Mouse (Mus musculus) lung, adult 18-20 months (tissue): ENCODE measurements at regions not wholly inside any gene's neighbourhood (a gene's known extent, or its start where the extent isn't known, plus 50 kb on each side); places are given as distances from the start of the nearest gene placed in this dataset.

Source experiments
- DNase-seq, 2 experiments: peaks; one replicate each; pipeline ENCODE4 v3.0.0; 2022; ENCODE audit warnings: mixed read lengths in 2 of 2

DNA sequence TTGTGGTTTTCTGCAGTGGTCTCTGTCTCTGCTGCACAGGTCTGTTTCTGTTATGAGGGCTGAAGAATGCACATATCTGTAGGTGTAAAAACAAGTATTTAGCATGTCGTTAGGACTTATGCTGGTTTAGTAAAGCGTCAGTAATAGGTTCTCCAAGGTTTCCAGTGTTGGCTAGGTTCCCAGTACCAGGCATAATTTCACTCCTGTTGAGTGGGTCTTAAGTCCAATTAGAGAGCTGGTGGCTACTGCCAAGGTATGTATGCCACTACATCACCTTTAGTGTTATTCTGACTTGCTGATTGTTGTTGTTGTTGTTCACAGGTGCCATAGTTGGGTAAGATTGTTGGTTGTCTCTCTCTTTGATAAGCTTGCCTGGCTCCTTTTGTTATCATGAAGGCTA lies 302.3 kb upstream of the Pard3b start:
- no peak for DNase-seq

DNA sequence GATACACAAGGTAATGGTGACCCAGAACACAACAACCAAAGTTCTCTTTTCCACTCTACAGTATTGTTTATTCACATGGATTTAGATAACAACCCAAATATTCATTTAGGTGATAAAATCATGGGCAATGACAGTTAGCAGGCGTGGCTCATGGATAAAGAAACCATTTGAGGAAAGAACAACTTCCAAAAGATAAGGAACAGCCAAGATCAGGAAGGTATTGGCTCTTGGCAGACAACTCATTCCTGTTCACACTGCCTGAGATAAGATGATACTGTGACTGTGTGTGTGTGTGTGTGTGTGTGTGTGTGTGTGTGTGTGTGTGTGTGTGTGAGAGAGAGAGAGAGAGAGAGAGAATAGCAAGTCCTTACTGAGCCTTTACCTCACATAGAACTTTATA lies 285.7 kb upstream of the Pard3b start:
- DNase-seq, result no peak

DNA sequence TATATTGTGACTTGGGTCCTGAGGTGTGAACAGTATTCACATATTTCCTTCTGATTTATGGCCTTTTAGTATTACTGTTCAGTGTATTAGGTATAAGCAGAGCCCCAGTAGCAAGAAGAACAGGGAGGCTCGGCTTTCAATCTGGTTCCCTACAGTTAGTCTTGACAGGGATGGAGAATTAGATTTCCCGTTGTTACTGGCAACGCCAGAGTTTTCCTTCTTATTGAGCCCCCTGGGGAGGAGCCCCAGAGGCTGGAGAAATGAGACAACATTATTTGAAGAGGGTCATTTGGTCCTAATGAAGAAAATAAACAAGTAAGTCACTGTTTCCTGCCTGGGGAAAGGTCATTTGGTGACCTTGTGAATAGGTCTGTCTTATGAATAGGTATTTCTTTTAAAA lies 285.1 kb upstream of the Pard3b start:
- no peak for DNase-seq

DNA sequence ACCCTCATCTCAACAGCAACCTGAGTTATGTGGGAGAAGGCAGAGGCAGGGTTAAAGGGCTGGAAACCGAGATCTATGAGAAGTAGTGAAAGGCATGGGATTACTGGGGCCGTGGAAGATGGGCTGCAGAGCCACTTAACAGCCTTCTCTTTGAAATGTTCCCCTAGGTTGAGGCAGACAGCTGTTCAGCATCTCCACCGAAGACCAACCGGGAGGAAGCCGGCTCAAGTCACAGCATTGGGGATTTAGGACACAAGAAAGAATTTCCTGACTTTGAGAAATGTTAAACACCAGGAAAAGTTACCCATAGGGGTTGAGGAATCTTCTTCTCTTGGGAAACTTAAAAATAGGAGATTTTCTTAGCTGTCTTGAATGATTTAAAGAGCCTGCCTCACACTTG lies 283.4 kb upstream of the Pard3b start:
- DNase-seq, result no peak

DNA sequence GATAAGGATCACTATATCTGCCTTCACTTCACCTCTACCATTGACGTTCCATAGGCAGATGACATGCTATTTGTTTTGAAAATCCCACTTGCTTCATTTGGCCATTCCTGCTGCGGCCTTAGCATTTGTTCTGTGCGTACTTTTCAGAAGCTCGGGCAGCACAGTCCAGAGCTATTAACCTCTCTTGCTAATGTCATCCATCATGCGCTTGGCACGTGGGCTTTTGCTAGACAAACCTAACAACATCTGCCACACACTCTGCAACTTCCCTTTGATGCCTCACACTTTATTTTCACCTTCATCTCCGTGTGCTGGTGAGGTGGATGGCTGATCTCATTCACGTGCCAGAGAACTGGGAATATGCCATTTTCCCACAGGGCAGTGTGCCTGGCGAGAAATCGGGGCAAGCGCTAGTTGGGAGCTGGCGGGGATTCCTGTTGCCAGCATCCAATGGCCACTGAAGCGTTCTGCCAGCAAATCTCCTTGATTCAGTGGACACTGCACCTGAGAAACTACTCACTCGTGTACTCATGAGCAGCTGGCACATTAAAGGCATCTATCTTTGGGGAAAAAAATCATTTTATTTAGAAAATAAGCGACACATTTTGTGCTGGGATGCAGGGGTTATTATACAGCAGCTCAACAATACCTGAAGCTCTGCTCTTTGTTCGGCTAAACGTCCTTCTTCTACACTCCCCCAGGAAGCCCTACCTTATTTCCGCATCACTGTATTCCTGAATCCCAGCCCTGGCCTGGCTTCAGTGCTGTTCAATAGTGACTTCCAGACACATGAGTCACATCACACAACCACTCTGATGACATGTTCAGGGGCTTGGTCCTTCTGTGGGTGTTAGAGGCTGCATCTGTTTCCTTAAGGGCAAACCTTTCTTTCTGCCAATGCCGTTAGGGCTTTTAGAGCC lies 279.4 kb upstream of the Pard3b start:
- no peak for DNase-seq

DNA sequence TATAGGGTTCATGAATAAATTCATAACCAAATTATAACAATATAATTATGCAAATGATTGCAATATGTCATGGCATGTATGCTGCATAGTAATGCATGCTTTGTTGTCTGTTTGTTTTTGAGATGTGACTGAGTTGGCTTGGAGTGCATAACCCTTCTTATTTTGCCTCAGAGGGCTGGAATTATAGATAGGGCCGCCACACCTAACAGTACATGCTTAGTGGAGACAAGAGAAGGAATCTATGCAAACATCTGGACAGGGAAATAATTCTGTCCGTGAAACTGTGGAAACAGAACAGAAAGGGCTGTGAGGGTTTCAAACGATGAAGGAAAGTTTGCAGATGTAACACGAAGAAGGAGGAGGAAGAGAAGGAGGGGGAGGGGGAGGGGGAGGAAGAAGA lies 266.0 kb upstream of the Pard3b start:
- no peak for DNase-seq

DNA sequence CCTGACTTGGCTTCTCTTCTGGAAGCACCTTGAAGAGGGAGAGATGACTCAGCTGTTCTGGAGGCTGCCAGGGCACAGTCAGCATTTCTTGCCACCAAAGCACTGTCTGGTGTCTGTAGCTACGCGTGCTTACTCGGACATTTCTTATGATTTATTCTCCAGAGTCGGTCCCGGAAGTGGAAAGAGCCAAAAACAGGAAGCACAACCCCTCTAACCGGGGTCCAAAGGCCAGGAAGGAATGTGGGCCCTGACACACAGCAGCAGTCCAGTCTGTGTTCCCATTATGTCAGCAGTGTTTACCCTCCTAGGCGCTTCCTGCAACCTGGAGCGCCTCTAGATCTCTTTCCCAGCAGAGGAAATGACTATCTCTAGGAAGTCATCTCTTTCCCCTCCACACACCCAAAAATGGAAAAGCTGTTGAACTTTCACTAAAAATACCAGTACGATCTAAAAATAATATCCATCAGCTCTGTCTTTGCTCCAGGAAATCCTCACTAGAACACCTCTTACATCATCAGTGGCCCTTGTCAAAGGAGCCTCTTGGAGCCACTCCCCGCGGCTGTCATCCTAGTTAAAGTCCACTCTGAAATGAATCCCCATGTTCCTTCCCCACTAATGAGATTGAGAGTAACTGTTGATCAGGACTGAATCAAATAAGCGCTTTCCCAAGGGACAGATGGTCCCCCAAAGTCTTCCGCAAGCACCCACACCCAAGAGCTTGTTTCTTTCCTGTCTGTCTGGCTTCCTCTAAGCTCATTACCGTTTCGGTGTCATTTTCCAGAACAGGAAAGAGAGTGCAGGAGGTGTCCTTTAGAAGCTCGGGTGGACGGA lies 264.7 kb upstream of the Pard3b start:
- peak; percentile 7 to 21 for DNase-seq

DNA sequence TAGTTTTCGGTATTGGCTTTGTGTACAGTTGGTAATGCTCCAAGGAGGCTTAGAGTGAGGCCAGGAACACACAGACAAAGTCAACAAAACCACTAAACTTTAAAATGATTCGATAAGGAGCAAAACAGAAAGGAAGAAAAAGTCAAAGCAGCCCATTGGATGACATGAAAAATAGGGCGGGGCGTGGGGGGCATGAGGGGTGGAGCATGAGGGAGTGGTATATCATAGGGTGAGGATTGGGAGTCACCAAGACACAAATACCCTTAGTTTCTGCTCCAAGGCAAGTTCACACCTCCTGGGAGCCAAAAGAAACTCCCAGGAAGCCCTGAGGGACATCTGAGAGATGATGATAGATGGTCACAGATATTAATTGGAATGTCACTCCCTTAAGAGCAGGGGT lies 262.2 kb upstream of the Pard3b start:
- DNase-seq, result peak in 1 of 2 experiments; percentile 8

DNA sequence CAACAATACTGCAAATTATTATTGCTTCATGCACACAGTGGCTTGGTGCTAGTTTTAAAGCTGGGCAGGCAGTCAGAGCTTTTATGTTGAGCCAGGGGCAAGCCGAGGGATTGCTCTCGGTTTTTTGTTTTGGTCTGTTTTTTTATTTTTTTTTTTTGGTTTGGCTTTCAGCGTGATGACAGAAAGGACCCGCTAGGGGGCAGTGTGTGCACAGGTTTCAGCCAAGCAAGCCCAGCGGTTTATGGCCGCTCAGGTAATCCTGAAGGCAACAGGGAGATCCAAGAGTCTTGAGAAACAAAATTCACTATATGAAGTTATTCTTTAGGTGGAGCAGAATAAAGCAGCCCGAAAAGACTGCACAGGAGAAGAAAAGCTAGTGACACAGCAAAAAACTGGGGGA lies 261.6 kb upstream of the Pard3b start:
- peak; percentile 41 to 55 for DNase-seq

DNA sequence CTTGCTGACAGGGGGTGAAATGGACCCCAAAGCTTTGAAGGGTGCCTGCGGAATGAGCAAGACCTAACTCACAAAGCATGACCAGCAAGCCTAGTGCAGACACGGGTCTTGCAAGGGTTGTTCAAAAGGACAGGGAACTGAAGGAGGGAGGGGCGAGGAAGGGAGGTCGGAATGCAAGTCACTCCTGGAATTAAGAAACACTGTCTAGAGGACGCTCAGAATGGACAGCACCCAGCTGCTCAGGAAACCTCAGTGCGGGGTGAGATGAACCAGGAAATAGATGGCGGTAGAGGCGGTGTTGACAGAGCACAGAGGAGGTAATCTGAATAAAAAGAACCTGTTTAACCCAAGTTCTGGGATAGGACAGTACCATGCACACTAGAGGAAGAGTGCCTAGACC lies 260.4 kb upstream of the Pard3b start:
- peak in 1 of 2 experiments; percentile 12 for DNase-seq

DNA sequence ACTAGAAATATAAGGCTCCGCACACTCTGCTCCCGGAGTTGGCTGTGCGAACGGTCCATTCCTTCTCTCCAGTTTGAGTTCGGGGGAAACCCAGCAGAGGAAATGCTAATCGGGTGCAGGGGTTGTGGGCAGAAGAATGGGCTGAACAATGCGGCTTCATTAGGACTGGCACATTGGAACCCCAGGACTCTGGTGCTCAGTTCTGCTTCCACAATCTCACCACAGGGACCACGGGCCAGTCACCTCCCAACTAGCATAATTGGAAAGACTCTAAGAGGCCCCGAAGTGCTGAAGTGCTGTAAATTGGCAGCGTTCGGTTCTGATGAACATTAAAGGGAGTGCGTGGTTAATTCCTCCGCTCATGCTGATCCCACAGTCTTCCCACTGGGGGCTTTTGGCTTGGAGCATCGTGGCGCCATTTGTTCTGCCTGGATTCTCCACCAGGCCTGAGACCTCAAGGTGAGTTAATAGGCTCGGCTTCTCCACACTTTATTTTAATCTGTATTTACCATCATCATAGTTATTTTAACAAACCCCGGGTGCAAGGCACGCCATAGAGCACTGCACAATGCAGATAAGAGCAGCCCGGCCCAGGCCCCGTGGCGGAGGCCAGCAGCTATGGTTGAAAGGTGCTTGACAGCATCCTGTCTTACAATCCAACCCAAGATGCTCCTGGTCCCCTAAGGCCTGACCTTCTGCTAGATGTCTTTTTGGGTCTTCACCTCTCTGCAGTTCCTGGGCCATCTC lies 258.7 kb upstream of the Pard3b start:
- DNase-seq, result no peak

DNA sequence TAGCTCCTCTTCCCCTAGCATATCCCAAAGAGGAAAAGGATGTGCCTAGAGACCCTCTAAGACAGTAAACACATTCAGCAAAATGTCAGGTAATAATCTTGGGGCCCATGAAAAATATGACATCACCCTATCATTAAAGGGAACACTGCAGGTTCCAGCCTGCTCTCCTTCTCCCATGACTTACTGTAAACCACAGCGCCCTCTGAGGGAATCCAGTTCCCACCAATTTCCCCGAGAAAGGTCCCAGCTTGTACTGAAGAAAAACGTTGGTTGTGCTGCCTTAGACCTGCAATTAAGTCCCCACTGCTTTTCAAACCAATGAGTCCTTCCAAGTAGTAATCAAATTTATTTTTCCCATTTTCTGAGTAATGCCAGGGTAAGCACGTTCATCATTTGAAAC lies 251.0 kb upstream of the Pard3b start:
- DNase-seq, result no peak

DNA sequence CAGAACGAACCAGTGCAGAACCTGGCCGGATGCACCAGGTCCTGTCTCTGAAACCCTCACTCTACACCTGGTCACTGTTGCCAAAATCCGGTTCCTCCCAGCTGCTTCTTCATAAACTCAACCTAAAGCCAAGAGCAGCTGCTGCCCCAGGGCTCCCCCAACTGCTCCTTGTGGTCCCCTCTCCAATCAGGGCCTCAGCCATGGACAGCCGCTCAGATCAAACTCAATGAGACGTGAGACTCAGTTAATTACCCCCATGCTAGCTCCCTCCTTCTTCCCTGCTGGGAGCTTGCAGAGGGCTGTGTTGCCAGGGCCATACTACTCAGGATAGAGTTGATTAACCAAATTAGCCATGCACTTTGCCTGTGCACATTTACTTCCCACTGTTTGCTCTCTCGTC lies 240.8 kb upstream of the Pard3b start:
- no peak for DNase-seq

DNA sequence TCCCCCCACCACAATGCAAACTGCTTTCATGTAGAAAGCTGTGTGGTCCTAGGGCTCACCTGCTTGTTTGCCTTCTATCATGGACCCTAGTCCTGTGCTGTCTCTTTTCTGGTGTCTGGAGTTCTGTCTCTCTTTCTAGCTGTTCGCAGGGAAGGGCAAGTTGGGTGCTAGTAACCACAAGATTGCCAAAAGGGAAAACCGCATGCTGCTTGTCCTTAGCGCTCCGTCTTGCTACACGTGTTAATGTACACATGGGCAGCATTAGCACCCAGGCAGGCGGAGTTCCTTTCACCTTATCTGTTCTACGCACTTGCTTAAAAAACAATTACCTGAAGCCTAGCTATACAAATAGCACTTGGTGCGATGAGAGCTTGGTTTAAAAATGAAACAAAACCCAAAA lies 236.3 kb upstream of the Pard3b start:
- no peak for DNase-seq

DNA sequence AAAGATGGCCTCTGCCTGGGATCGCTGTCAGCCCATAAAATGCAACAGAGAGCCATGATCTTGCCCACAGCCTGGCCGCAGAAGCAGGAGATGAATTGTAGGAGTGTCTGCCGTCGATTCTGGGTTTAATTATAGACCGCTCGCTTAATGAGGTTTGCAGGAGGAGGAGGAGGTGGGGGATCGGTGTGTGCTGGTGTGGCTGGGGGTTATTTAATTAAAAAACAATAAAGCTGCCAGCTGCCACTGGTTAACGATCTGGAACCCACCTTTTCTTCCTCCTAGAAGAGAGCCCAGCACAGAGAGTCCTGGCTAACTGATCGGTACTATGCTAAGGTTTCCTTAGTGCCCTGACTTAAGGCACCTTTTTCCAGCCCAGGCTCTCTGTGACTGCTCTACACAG lies 231.4 kb upstream of the Pard3b start:
- DNase-seq, result no peak

DNA sequence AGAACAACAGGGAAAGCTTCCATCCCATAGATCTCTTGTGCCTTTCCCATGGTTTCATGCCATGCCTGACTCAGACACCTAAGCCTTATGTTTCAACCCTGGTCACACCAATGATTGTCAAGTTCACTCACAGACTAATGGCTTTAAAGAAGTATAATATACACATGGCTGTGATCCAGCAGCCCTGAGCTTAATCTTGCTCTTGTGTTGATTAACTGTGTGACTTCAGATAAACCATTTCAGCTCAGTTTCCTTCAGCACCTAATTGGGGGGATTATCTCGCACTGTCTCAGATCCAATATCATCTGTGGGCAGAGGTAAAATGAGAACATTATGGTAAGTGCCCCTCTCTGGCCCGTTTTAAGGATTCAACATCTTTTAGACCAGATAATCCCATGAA lies 223.9 kb upstream of the Pard3b start:
- no peak for DNase-seq

DNA sequence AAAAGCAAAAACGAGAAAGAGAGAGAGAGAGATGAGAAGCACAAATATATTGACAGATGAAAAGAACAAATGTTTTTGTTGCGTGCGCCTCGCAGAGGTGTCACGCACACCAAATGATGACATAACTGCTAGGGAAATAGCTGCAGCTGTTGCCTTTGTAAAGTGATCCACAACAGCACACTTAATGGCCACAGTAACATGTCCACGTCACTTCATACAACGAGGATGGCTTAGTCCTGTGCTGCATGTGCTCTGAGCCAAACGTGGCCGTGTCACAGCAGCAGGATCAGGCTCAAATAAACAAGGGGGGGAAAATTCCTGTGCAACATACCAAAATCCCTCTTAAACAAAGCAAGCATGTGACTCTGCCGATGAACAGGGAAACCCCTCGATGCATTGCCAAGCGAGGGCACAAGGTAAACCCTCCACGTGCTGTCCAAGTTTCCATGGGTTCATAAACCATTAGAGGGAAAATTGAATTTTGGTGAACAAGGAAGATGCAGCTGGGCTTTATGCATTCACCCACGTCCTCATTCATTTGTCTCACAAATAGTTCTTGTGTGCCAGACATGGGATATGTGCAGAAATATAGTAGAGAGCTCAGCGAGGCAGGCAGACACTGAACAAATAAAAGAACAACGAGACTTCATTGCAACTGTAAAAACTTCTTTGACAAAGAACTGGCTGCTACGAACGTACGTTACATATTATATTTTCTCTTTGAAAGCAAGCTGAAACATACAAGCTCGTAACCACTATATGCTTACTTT lies 223.0 kb upstream of the Pard3b start:
- DNase-seq, result no peak

DNA sequence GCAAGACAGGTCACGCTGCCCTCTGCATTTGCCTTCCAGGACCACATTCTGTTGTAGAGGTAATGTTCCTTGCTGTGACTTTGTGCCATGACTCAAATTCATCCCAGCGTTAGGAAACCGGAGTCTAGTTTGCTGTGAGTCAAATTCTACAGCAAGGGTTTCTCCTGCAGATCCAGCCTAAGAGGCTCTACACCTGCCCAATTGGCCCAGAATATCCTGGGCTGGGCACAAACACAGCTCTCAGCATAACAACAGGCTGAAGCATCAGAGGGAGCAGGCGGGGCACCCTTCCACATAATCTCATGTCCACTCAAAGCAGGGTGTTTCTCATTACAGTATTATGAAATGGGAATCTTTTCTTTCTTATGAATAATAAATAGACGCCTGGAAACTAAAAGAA lies 220.2 kb upstream of the Pard3b start:
- DNase-seq, result no peak

DNA sequence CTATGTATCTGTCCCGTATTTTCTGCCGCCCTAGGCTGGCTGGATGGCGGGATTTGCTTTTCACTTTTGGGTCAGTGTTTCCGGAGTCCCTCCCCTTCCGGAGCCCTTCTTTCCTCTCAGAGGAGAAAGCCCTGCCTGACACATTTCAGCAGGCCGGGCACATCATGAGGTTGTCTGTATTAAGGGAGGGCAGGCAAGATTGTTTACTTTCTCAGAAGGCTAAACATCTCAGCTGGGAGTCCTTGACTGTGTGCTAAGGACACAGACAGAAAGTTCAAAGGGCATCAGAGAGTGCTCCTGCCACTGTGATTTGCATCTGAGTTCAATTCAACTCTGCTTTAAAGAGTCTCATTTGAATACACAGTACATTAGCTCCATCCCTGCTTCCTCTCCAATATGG lies 218.8 kb upstream of the Pard3b start:
- no peak for DNase-seq

DNA sequence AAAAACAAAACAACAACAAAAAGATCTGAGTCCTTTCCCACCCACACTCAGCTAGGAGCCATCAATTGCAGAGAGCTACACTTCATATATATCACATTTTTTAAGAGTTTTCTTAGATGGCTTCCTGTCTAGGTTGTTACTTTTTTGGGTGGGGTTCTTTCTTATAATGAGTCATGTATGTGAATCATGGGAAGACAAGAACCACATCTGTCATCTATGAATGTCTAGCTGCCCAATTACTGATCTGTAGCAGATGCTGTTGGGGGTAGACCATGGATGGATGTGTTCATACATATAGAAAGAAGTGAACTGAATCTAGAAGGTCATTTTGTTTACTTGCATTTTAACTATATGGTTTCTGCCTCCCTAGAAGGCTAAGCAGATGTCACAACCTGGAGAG lies 215.4 kb upstream of the Pard3b start:
- DNase-seq, result no peak

DNA sequence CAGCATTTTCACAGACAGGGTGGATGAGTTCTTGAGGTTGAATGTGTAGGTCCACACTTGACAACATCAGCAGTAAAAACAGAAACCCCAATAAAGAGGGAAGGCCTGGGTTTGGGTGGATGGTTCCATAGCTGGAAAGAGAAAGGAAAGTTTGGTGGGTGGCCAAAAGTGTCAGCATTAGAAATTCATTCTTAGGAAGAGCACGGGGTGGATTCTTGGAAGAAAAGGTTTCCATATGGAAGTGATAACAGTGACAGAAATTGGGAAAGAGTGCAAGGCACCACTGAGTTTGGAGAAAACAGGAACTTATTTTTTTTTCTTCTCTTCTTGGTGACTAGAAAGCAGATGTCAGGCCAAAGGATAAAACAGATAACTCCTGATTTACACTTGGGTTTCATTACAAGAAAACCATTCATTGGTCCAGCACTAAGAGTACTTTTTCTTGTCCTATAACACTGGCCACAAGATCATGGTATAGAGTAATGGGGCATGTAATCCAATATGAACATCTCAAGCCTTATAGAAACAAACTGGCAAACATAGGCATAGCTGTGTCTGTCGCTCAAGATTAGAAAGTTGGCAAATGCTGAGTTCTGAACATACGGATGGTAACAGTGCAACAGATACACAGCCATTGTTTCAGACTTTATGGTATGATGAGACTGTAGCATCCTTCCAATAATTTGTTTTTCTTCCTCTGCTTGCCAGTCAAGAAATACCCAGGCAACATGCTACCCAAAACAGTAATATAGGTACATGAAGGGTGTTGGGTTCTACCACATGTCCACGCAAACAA lies 209.7 kb upstream of the Pard3b start:
- DNase-seq, result no peak

DNA sequence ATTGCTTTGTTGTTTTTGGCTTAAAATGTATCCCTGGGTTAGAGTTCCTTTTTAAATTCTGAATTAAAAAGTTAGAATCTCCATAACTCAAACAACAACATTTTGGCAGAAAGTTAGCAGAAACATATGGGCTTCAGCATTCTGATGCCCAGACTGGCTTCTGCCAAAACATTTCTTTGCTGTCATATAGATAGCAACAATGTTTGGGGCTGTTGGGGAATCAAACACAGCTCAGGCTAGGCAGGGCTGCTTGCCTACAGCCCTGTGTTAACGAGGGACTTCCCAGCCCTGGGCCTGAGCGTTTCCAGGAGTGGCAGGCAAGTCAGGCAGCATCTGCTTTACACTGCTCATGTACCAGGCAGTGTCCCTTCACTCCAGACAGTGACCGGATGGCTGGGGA lies 201.0 kb upstream of the Pard3b start:
- DNase-seq, result no peak
